Mouse (Mus musculus) spleen, adult 2 months (tissue): ENCODE data around the gene Psmd1. TPM values are rescaled to one million over a fixed set of nuclear protein-coding genes. Genes with fewer than 3 reads are reported as not detected.

Experiments used
- DNase-seq, 2 experiments: peaks; one replicate each; pipeline versions ENCODE4 v3.0.0 to v3.0.0-alpha.2; 2012 to 2021; ENCODE audit warnings: low spot score in 2 of 2, low read depth in 1 of 2
- H3K27ac ChIP-seq: fragments of 200-500 bp; 2 replicates; pipeline ENCODE4 v1.5.1; 2012; ENCODE audit warnings: low read length, inconsistent platforms; ENCODE audit not compliant: insufficient read depth
- H3K27me3 ChIP-seq: fragments of 200-500 bp; 2 replicates; pipeline ENCODE4 v1.6.1; 2012; ENCODE audit warnings: mild to moderate bottlenecking, moderate library complexity, low read length, inconsistent platforms; ENCODE audit not compliant: control insufficient read depth, insufficient read depth
- H3K36me3 ChIP-seq: fragments of 200-500 bp; 2 replicates; pipeline ENCODE4 v1.6.1; 2012; ENCODE audit warnings: mild to moderate bottlenecking, low read length, inconsistent platforms; ENCODE audit not compliant: control insufficient read depth, insufficient read depth
- H3K4me1 ChIP-seq: fragments of 200-500 bp; 2 replicates; pipeline ENCODE4 v1.6.1; 2011; ENCODE audit warnings: inconsistent platforms; ENCODE audit not compliant: control insufficient read depth, insufficient read depth, insufficient read length
- H3K4me3 ChIP-seq: fragments of 200-500 bp; 2 replicates; pipeline ENCODE4 v1.5.1; 2011; ENCODE audit warnings: mild to moderate bottlenecking, inconsistent platforms; ENCODE audit not compliant: insufficient read depth, insufficient read length; ENCODE audit errors: extremely low read depth
- CTCF ChIP-seq: fragments of 200-500 bp; IDR thresholded peaks from 2 replicates; pipeline ENCODE4 v1.5.1; 2011; ENCODE audit warnings: mild to moderate bottlenecking, inconsistent platforms; ENCODE audit not compliant: insufficient read depth, insufficient read length, insufficient replicate concordance; ENCODE audit errors: extremely low read depth
- POLR2A ChIP-seq: fragments of 200-500 bp; IDR thresholded peaks from 2 replicates; pipeline ENCODE4 v1.6.1; 2011; ENCODE audit warnings: low read depth, low read length, inconsistent platforms
- WGBS: fragments of 180-500 bp; shearing (Covaris S2); methylation state at CpG from one replicate; pipeline ENCODE4 v1.1.7; 2018; 5-methylcytosine and 5-hydroxymethylcytosine counted together
- polyA plus RNA-seq: library from polyadenylated mRNA; depleted of rRNA; stranded (reverse); fragments of >200 nt; gene quantifications from 2 replicates; pipeline ENCODE4 v1.2.3, GENCODE M21; 2012

Psmd1 gene
- polyA plus RNA-seq, 1 experiment, result 19.8 TPM

DNA sequence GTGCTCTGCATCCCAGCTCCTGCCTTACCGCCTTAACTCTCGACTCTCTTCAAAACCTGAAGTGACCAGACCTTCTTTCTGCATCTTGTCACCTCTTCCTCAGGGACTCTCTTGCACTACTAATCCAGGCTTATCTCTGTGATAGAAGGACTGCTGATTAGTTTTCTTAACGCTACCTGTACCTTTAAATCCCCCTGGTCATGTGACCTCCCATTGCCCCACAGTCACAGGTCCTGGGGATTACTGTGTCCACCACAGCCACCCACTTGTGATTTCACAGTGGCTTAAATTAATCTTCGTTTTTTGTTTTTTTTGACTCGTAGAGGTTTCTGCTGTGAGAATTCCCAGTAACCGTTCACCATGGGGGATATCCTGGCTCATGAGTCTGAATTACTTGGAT is 92.4 kb downstream of the Psmd1 start:
- peaks cover 3% of the 10 kb centered on the region for H3K36me3 ChIP-seq
- H3K4me3 ChIP-seq, result no peak overlapping the region
- DNase-seq, result no peak
- H3K27me3 ChIP-seq, result no peaks in the 10 kb centered on the region
- peaks cover 2% of the 10 kb centered on the region; the same call in 1 of the 2 replicates for H3K4me1 ChIP-seq
- no peak for TF ChIP-seq CTCF
- no peak for TF ChIP-seq POLR2A
- H3K27ac ChIP-seq, result no peak overlapping the region
- WGBS, result 97% methylated on average over 6 of the region's 6 CpGs

DNA sequence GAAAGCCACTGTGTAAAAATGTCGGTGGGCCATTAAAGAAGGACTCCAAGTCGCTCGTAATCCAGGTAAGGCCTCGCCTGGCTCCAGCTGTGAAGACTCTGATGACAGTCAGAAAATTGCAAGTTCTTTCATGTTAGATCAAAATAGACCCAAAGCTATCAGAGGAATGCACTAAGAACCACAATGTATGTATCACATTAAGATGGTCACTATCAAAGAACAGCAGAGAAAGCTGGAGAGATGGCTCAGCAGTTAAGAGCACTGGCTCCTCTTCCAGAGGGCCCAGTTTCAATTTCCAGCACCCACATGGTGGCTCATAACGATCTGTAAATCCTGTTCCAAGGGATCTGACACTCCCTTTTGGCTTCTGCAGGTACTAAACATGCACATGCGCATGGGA is 95.9 kb downstream of the Psmd1 start:
- TF ChIP-seq POLR2A, result no peak
- TF ChIP-seq CTCF, result no peak
- Histone ChIP-seq H3K4me3 (no peak overlapping the region), H3K4me1 (no peaks in the 10 kb centered on the region; the same call in 1 of the 2 replicates), H3K27ac (no peak overlapping the region), H3K27me3 (no peaks in the 10 kb centered on the region), H3K36me3 (peaks cover 3% of the 10 kb centered on the region)
- no peak for DNase-seq
- 80% methylated on average over 6 of the region's 6 CpGs for WGBS

DNA sequence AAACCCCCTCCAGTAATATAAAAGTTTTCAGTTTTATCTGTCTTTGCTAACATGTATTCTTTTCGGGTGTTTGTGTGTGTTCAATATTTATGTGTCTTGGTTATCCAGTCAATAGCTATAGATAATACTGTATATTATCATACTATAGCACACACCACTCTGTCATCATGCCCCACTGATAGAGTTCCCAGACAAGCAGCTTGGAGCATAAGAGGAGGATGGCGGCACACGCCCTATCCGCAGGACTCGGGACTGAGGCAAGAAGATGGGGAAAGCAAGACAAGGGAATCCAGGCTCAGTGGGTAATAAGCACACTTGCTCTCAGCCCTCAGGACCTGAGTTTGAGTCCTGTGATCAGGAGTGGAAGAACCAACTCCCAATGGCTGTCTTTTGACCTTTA is 96.3 kb downstream of the Psmd1 start:
- Histone ChIP-seq H3K4me3 (no peak overlapping the region), H3K27me3 (no peaks in the 10 kb centered on the region), H3K27ac (no peak overlapping the region), H3K4me1 (no peaks in the 10 kb centered on the region), H3K36me3 (peaks cover 3% of the 10 kb centered on the region)
- TF ChIP-seq CTCF, result no peak
- TF ChIP-seq POLR2A, result no peak
- no peak for DNase-seq
- 89% methylated on average over 5 of the region's 5 CpGs for WGBS

DNA sequence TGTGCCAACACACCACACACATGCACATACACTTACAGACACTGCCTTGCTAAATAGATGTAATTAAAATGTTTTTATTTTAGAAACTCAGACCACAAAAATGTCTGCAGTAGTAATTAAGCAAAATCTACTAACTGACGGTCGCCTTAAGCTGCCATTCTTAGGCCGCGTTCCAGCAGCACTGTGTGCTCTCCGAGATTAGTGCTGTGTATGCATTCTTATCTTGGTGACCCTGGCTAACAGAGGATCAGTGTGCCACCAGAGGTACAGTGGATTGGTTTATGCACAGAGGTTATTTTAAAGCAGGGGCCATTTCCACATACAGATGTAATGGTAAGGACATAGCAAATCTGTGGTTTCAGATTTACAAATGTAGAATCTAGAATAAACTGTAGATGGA is 96.9 kb downstream of the Psmd1 start:
- WGBS, result 81% methylated on average over 5 of the region's 5 CpGs
- no peak for DNase-seq
- no peak overlapping the region for H3K4me3 ChIP-seq
- peaks cover 3% of the 10 kb centered on the region for H3K36me3 ChIP-seq
- no peaks in the 10 kb centered on the region for H3K27me3 ChIP-seq
- TF ChIP-seq CTCF (no peak), POLR2A (no peak)
- no peaks in the 10 kb centered on the region for H3K4me1 ChIP-seq
- no peak overlapping the region for H3K27ac ChIP-seq

DNA sequence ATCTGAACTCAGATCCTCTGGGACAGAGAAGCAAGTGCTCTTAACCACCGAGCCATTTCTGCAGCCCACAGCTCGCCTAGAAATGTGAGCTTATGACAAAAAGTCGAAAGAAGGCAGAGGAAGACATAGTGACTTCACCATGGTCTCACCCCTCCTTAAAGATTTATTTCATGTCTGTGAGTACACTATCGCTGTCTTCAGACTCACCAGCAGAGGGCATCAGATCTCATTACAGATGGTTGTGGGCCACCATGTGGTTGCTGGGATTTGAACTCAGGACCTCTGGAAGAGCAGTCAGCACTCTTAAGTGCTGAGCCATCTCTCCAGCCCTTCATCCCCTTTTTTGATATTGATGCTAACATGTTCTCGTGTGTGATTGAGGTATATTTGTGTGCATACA is 110.4 kb downstream of the Psmd1 start:
- H3K27ac ChIP-seq, result no peak overlapping the region
- H3K27me3 ChIP-seq, result no peaks in the 10 kb centered on the region
- no peaks in the 10 kb centered on the region for H3K4me1 ChIP-seq
- H3K4me3 ChIP-seq, result no peak overlapping the region
- no peak for DNase-seq
- WGBS, result 89% methylated on average over 5 of the region's 5 CpGs
- TF ChIP-seq CTCF (no peak), POLR2A (no peak)
- H3K36me3 ChIP-seq, result no peaks in the 10 kb centered on the region

DNA sequence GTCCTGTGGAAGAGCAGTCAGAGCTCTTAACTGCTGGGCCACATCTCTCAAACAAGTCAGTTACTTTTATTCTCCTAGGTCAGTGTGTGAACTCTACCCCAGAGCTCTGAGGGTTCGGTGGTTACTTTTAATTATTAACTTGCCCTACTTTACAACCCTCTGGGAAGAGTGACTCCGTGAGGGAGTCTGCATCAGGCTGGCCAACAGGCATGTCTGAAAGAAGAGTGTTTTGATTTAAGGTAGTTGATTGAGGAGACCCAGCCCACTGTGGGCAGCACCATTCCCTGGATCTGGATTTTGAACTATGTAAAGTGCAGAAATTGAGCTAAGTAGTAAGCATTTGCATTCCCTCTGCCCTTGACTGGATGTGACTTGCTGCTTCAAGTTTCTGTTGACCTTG is 111.9 kb downstream of the Psmd1 start:
- no peak overlapping the region for H3K27ac ChIP-seq

DNA sequence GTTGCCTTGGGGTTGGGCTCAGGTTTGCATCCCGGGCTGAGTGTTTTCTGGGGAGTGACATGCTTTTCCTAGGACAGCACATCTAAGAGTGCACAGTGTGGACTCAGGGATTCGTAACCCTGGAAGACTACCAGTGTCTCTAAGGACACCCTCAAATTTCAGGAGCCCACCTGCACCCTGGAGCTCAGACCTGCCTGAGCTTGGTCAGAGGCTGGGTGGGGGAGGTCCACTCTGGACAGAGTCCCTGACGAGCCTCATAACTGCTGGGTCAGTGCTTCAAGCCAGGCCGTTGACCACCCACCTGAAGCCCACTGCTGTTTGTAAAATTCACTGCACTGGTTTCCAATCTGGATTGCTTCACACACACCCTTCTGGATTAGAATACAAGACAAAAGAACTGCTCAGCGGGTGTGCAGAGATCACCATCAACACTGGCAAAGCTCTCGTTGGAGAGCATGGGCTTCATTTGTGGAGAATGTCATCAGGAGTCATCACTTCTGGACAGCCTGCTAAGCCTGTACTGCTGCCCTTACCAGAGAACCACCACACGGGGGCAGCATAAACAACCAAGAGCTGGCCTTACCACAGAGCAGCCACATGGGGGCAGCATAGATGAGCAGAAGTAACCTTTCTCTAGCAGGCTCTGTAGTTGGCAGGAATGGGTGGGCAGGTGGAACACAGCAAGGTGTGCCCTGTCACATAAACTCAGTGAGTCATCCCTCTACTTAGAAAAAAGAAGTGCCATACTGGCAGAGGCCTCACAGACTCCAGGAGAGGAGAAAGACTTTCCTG is 114.5 kb downstream of the Psmd1 start:
- H3K4me3 ChIP-seq, result no peak overlapping the region
- TF ChIP-seq CTCF, result peak; percentile 100; the same call in 1 of the 2 replicates
- no peak for TF ChIP-seq POLR2A
- H3K27me3 ChIP-seq, result no peaks in the 10 kb centered on the region
- peak; percentile 68 to 75 for DNase-seq
- H3K4me1 ChIP-seq, result no peaks in the 10 kb centered on the region
- 48% methylated on average over 7 of the region's 7 CpGs for WGBS
- H3K27ac ChIP-seq, result no peak overlapping the region
- no peaks in the 10 kb centered on the region for H3K36me3 ChIP-seq

More for the DNA sequence above, 111.9 kb downstream of the Psmd1 start:
- 94% methylated on average over 2 of the region's 2 CpGs for whole genome bisulfite sequencing
- Histone ChIP-seq H3K27me3 (no peaks in the 10 kb centered on the region), H3K4me3 (no peak overlapping the region), H3K4me1 (no peaks in the 10 kb centered on the region), H3K36me3 (no peaks in the 10 kb centered on the region)
- TF ChIP-seq POLR2A (no peak), CTCF (no peak)
- no peak for DNase-seq
